Mouse (Mus musculus) kidney, postnatal 0 days (tissue): ENCODE results near the gene Pde9a. TPM values are rescaled to one million over a fixed set of nuclear protein-coding genes. Genes with fewer than 3 reads are reported as not detected.

Experiments used
- ATAC-seq: fragments of 200-750 bp; cut with Nextera tagmentation; replicated peaks from 2 replicates; pipeline ENCODE4 v1.8.0; 2017; ENCODE audit warnings: low read depth, moderate number of reproducible peaks, moderate TSS enrichment, moderate library complexity; ENCODE audit not compliant: low FRiP score
- DNase-seq: peaks from one replicate; pipeline ENCODE4 v3.0.0-alpha.2; 2016; ENCODE audit warnings: low spot score
- H3K27ac ChIP-seq: fragments of 300-500 bp; sonication (generic); 2 replicates; pipeline ENCODE4 v1.5.1; 2014; ENCODE audit warnings: mild to moderate bottlenecking
- H3K27me3 ChIP-seq: fragments of 300-500 bp; sonication (generic); 2 replicates; pipeline ENCODE4 v1.6.1; 2014; ENCODE audit warnings: low read length, mixed read lengths; ENCODE audit not compliant: insufficient read depth
- H3K36me3 ChIP-seq: fragments of 300-500 bp; sonication (generic); 2 replicates; pipeline ENCODE4 v1.6.1; 2014; ENCODE audit warnings: low read length, mixed read lengths; ENCODE audit not compliant: insufficient read depth
- H3K4me1 ChIP-seq: fragments of 300-500 bp; sonication (generic); replicated peaks from 2 replicates; pipeline ENCODE4 v1.6.1; 2014; ENCODE audit warnings: antibody characterized with exemption, low read length, mixed read lengths; ENCODE audit not compliant: insufficient read depth
- H3K4me2 ChIP-seq: fragments of 300-500 bp; sonication (generic); 2 replicates; pipeline ENCODE4 v1.6.1; 2014; ENCODE audit warnings: mild to moderate bottlenecking, low read length, moderate library complexity, mixed read lengths
- H3K4me3 ChIP-seq: fragments of 300-500 bp; sonication (generic); replicated peaks from 2 replicates; pipeline ENCODE4 v1.5.1; 2014; ENCODE audit warnings: low read depth, low read length
- H3K9ac ChIP-seq: fragments of 300-500 bp; sonication (generic); 2 replicates; pipeline ENCODE4 v1.6.1; 2014; ENCODE audit warnings: low read depth, low read length
- H3K9me3 ChIP-seq: fragments of 300-500 bp; sonication (generic); replicated peaks from 2 replicates; pipeline ENCODE4 v1.6.1; 2016; ENCODE audit warnings: low read length, inconsistent platforms, mixed read lengths
- CTCF ChIP-seq: IDR thresholded peaks from 2 replicates; pipeline ENCODE4 v1.5.1; 2016; ENCODE audit warnings: antibody characterized with exemption, low read depth, mild to moderate bottlenecking, moderate library complexity
- WGBS: fragments of 180-500 bp; shearing (Covaris S2); extraction: QIAGEN DNeasy Blood & Tissue Kit; methylation state at CpG from one replicate; pipeline ENCODE4 v1.1.7; 2014; 5-methylcytosine and 5-hydroxymethylcytosine counted together
- polyA plus RNA-seq: library from polyadenylated mRNA; unstranded; fragments of >200 nt; fragmentation: Nextera tagmentation; extraction: Ambion mirVana; gene quantifications from 2 replicates; pipeline ENCODE4 v1.2.1, GENCODE M21; 2015

The Pde9a gene
- polyA plus RNA-seq, 1 experiment from 2014 or later: 31.9 TPM

DNA sequence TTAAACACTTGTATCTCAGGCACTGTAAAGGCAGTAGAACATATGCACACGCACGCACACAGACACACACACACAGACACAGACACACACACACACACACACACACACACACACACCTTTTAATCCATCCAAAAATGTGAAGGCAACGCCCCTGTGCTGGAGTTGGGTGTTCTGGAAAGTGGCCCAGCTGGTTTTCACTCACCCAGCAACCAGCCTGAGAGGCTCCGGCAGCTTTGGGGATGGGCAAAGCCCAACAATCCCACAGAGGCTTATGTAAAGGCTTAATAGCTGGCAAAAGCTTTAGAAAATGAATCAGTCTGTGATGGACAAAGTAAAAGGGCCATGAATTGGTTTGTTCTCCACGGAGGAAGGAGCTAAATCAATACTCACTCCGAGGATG is 14.3 kb downstream of the Pde9a start:
- Histone ChIP-seq H3K9ac (no peak overlapping the region), H3K27me3 (no peaks in the 10 kb centered on the region), H3K9me3 (no peaks in the 10 kb centered on the region), H3K27ac (no peak overlapping the region), H3K4me2 (no peak overlapping the region), H3K4me1 (no peaks in the 10 kb centered on the region), H3K4me3 (no peak overlapping the region), H3K36me3 (no peaks in the 10 kb centered on the region)
- 83% methylated on average over 6 of the region's 6 CpGs for WGBS
- TF ChIP-seq CTCF: no peak
- no peak for DNase-seq
- no peak for ATAC-seq

DNA sequence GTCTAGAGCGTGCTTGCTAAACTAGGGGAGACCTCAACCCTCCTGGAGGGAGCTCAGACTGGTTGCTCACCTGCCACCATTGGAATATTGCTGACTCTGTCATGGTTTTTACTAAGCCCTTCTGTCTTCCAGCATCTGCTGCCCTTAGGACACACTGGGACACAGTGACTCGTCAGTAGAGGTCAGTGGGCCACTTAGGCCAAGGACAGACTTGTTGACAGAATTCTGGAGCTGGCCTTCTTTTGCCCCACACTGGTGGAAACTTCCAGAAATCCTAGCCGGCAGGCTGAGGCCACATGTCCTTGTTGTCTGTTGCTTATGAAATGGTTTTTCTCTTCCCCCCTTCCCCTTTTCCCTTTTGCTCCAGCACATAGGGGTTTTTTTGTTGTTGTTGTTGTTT is 15.2 kb downstream of the Pde9a start:
- DNase-seq (no peak), ATAC-seq (no peak)
- TF ChIP-seq CTCF: no peak
- Histone ChIP-seq H3K4me3 (no peak overlapping the region), H3K9ac (no peak overlapping the region), H3K27me3 (no peaks in the 10 kb centered on the region), H3K36me3 (no peaks in the 10 kb centered on the region), H3K4me2 (no peak overlapping the region), H3K4me1 (no peaks in the 10 kb centered on the region), H3K27ac (no peak overlapping the region), H3K9me3 (no peaks in the 10 kb centered on the region)
- 75% methylated on average over 3 of the region's 3 CpGs for WGBS

DNA sequence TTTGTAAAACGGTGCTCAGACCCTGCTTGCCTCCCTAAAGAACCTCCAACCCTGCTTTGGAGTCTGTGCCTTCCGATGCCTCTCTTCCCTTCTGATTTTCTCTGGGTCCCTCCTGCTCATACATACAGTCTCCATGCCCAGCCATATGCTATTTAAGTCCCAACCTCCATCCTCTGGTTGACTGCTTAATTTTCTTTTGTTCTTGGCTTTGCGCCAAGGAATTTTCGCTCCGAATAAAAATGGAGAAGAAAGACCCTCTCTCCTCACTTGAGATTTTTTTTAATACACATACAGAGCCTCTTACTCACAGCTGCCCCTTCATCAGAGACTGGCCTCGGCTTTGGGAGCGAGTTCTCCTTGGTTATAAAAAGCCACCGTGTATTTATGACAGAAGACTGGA is 16.7 kb downstream of the Pde9a start:
- no peaks in the 10 kb centered on the region for H3K9me3 ChIP-seq
- no peak for ATAC-seq
- H3K4me3 ChIP-seq: no peak overlapping the region
- no peak for DNase-seq
- no peak overlapping the region for H3K4me2 ChIP-seq
- H3K36me3 ChIP-seq: no peaks in the 10 kb centered on the region
- H3K4me1 ChIP-seq: no peaks in the 10 kb centered on the region
- no peak overlapping the region for H3K9ac ChIP-seq
- no peaks in the 10 kb centered on the region for H3K27me3 ChIP-seq
- H3K27ac ChIP-seq: no peak overlapping the region
- WGBS: 64% methylated on average over 8 of the region's 8 CpGs
- TF ChIP-seq CTCF: no peak

DNA sequence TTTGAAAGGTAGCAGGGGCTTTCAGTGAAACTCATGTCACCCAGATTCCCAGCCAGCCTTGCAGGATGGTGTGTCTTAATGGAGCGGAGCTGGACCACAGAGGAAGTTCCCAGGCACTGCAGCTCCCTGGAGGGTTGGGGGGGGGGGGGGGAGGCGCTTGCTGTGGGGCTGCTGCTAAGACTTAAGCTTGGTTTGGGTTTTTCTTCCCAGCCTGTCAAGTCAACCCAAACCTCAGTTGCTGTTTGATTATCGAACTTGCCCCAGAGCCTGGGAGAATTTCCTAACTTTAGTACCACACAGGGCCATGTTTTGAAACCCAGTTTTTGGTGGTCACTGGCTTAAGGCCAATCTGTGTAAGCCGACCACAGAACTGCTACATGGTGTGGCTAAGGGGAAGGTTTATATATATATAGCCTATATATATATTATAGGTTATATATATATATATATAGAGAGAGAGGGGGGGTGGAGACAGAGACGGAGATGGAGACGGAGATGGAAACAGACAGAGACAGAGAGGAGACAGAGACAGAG is 19.8 kb downstream of the Pde9a start:
- ATAC-seq: no peak
- H3K4me3 ChIP-seq: no peak overlapping the region
- H3K27me3 ChIP-seq: no peaks in the 10 kb centered on the region
- H3K9me3 ChIP-seq: no peaks in the 10 kb centered on the region
- WGBS: 51% methylated on average over 6 of the region's 6 CpGs
- H3K9ac ChIP-seq: no peak overlapping the region
- no peak overlapping the region for H3K27ac ChIP-seq
- H3K4me1 ChIP-seq: no peaks in the 10 kb centered on the region; the same call in 1 of the 2 replicates
- no peaks in the 10 kb centered on the region for H3K36me3 ChIP-seq
- DNase-seq: peak; percentile 14
- no peak overlapping the region for H3K4me2 ChIP-seq
- TF ChIP-seq CTCF: no peak

DNA sequence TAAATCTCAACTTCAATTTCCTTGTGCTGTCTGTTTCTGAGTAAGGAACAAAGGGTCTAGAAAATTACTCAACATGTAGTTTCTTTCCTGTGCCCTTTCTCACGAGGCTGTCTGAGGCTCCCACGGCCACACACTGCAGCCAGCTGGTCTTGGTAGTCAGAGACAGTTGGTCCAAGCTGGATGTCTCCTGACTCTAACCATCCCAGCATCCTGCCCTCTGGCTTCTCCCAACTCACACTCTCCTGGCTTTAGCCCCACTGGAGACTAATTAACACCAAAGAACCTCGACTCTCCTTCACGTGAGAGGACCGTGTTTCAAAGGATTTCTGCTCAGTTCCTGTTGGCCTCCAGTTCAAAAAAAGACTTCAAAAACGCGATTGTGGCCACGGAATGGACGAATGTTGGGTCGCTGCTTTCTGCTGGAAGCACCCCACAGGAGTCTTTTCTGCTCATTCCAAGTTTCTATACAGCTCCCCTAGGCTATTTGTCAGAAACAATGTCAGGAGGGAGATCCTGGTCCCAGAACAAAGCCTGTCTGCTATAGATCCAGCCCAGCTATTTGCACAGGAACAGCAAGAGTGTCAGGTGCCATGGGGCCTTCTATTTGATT is 23.8 kb downstream of the Pde9a start:
- H3K27me3 ChIP-seq: no peaks in the 10 kb centered on the region
- H3K4me2 ChIP-seq: no peak overlapping the region
- no peak overlapping the region for H3K27ac ChIP-seq
- no peaks in the 10 kb centered on the region; the same call in 1 of the 2 replicates for H3K4me1 ChIP-seq
- no peak overlapping the region for H3K9ac ChIP-seq
- no peaks in the 10 kb centered on the region for H3K36me3 ChIP-seq
- H3K9me3 ChIP-seq: no peaks in the 10 kb centered on the region
- DNase-seq (peak; percentile 22), ATAC-seq (no peak)
- no peak overlapping the region for H3K4me3 ChIP-seq
- 35% methylated on average over 10 of the region's 10 CpGs for WGBS
- TF ChIP-seq CTCF: no peak

DNA sequence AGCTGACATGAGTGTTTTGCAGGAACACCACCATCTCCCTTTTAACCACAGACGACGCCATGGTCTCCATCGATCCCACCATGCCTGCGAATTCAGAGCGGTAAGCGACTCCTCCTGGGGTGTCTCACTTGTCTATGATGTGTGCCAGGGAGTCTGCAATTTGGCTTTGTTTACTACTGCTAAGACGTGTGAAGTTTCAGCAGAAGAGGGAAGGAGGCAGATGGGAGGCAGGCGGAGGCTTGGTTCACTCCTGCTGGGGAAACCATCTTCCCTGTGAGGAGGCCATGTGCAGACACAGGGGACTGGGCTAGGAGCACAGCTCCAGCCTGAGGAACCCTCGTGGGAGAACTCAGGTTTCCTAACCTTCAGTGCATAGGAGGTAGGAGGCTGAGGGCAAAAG is 29.2 kb downstream of the Pde9a start:
- ATAC-seq (no peak), DNase-seq (no peak)
- Histone ChIP-seq H3K4me1 (no peaks in the 10 kb centered on the region), H3K27ac (no peak overlapping the region), H3K27me3 (no peaks in the 10 kb centered on the region), H3K9ac (no peak overlapping the region), H3K36me3 (no peaks in the 10 kb centered on the region), H3K9me3 (no peaks in the 10 kb centered on the region), H3K4me2 (no peak overlapping the region), H3K4me3 (no peak overlapping the region)
- 67% methylated on average over 9 of the region's 9 CpGs for WGBS
- TF ChIP-seq CTCF: no peak
